In genomic region chr1:25745575-25745974, GRCm38 (mm10) we compare ENCODE assay signal across 13 mouse cellular contexts.
"Had no signal": no experiment of that assay in that cellular context is flagged by ENCODE, and none has a peak within 500 bp of the region (broad histone marks: within the 10 kb centered on the region; RNA-seq: fewer than 3 reads in every experiment).

No protein-coding gene starts in this region.

- ATAC-seq: lung, postnatal 0 days; midbrain, embryonic 16.5 days had no signal

- H3K4me3 ChIP-seq: limb, embryonic 10.5 days; liver, embryonic 15.5 days; midbrain, embryonic 12.5 days; stomach, embryonic 15.5 days had no signal

- H3K4me2 ChIP-seq: liver, embryonic 11.5 days; liver, embryonic 15.5 days; midbrain, embryonic 12.5 days; stomach, embryonic 15.5 days had no signal

- H3K4me1 ChIP-seq: limb, embryonic 10.5 days; liver, embryonic 15.5 days; midbrain, embryonic 12.5 days; stomach, embryonic 15.5 days had no signal

- DNase-seq: kidney, postnatal 25 days; lung, adult 2 months; lung, postnatal 36 days; right cerebral cortex, postnatal 14 days; thymus, adult 2 months; thymus, postnatal 25 days had no signal

- H3K36me3 ChIP-seq: limb, embryonic 10.5 days; liver, embryonic 15.5 days; midbrain, embryonic 12.5 days; stomach, embryonic 15.5 days had no signal

- H3K9me3 ChIP-seq: limb, embryonic 10.5 days; liver, embryonic 15.5 days; midbrain, embryonic 12.5 days; stomach, embryonic 15.5 days had no signal

- H3K9ac ChIP-seq: liver, embryonic 15.5 days; midbrain, embryonic 12.5 days; stomach, embryonic 15.5 days had no signal

- H3K27ac ChIP-seq: limb, embryonic 10.5 days; liver, embryonic 15.5 days; midbrain, embryonic 12.5 days; stomach, embryonic 15.5 days had no signal

- H3K27me3 ChIP-seq: liver, embryonic 15.5 days; midbrain, embryonic 12.5 days; stomach, embryonic 15.5 days had no signal
